Mouse (Mus musculus): Measurements from ENCODE around the gene Cdh4.

DNA sequence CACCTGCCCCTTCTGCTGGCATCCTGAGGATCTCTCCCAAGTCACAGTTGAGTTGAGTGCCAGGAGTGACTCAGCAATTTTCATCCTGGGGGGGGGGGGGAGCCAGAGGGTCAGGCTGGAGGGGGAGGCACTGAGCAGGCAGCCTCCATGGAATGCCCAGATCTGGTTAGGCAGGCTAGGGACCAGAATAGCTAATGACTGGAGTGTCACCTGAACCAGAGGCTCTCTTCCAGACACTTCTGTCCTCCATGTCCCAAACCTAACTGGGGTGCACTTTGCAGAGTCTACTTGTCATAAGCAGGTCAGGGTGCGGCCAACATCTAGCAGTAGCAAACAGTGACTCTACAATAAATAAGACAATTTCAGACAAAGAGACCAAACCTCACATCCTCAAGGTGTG is 52.0 kb downstream of the Cdh4 start:
- no peak for TF ChIP-seq MAX (IDR thresholded peaks at IDR 0.05; ENCODE audit: low read depth)
- no peak for TF ChIP-seq POLR2A (IDR thresholded peaks at IDR 0.05; ENCODE audit: insufficient read length, low read depth)
- no peak for TF ChIP-seq E2F4 (IDR thresholded peaks at IDR 0.05; ENCODE audit: insufficient read depth)
- TF ChIP-seq TCF12 (IDR thresholded peaks at IDR 0.05; ENCODE audit: insufficient read depth, poor library complexity, severe bottlenecking), result no peak
- TF ChIP-seq USF1 (IDR thresholded peaks at IDR 0.05; ENCODE audit: low read depth), result no peak

Data from myocyte (in vitro differentiated cells).